Mouse (Mus musculus) layer of hippocampus, adult 9-11 months (tissue): ENCODE measurements at regions not wholly inside any gene's neighbourhood (a gene's known extent, or its start where the extent isn't known, plus 50 kb on each side); places are given as distances from the start of the nearest gene placed in this dataset.

Experiments used
- DNase-seq: peaks from one replicate; pipeline ENCODE4 v3.0.0; 2022

DNA sequence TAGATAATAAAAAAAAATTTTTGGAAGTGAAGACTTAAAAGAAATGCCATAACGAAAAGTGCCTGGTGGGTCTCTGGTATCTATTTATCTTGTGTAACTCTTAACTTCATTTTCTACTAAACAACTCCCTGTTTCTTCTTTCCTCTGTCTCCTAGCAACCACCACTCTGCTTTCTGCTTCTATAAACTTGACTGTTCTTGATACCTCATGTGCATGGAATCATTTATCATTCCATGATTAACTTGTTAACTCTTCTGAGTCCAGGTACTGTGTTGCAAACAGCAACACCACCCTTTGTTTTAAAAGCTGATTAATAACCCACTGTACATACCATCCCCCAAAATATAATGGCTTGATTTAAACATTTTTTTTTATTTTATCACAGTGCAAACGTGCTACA is 325.0 kb downstream of the Mettl4 start:
- no peak for DNase-seq

DNA sequence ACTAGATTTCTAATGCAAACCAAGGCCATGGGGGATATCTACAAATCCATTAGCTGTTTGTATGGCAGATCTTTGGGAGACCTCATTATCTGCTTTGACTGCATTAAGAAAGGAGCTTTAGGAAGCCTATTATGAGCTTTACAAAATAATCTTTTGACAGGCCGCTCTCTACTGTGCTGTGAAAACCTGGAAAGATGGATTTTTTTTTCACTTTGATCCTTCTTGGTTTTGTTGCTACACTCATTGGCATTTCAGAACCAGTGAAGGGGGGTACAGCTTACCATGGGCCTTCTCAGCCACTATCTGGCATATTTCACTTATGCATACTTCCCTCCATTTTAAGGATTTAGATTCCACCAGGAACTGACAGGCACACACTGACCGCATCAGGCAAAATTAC is 366.8 kb downstream of the Mettl4 start:
- no peak for DNase-seq

DNA sequence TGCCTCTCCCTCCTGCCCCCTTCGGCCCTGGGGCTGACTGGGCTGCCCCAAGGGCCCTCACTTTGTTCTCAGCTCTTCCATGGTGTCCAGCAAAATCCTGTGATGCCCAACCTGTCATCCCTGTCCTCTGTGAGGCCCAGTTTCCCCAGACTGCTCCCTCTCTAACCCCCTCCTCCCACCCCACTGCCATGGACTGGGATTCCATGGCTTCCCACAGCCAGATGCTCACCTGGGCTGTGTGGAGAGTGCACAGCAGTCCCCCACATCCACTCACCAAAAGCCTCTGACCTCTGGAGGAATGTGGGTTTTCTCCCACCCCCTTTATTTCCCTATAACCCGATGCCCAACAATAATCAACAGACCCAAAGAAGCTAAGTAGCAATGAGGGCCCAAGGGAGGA is 414.1 kb downstream of the Mettl4 start:
- DNase-seq, result no peak

DNA sequence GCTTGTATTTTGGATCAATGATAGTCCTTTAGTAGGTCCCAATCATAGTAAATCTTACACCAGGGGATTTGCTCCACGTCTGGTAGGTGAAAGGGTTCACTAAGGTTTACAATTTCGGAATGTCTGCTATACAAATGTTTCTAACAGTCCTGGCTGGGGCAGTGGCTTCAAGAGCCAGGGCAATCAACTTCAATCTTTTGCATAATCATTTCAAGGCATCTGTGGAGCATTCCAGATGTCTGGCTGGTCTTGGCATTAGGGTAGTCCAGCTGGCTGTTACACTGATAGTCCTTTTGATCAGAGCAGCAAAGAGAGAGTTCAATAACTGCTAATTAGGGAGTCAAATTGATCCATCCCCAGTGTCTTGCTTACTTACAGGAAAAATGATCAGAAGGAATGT is 423.6 kb downstream of the Mettl4 start:
- DNase-seq, result no peak

DNA sequence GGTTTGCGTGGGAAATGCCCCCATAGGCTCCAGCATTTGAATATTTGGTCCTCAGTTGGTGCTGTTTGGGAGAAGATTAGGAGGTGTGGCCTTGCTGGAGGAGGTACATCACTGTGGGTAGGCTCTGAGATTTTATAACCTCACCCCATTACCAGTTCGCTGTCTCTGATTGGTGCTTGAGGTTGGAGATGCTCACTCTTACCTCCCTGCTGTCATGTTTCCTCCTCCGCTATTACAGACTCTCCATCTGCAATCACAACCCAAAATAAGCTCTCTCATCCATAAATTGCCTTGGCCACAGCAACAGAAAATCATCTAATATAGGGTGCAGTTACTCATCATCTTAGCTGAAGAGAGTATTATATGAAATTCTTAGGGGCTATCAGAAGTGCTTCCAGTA is 458.6 kb downstream of the Mettl4 start:
- DNase-seq, result no peak

DNA sequence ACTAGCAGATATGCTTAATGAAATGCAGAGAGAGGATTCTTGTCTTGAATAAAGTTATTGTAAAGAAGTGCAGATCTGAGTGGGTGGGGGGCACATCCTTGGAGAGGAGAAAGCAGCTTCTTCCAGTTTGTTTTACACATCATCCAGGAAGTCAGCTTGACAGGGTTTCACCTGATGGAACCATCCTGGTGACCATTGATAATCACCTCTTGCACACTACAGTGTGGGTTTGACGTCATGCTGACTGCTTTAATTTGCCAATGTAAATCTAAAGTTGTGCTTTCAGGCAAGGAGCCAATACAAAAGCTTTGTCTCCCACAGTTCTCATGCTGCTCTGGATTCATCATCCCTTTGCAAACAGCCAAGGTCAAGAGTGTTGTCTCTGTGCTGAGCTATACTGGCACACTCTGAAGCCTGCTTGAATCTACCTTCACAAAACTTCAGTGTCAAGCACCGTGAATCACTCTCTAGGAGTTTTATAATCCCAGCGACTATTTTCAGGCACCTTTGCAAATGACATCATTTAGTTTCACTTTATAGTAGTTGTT is 462.1 kb downstream of the Mettl4 start:
- DNase-seq, result no peak

DNA sequence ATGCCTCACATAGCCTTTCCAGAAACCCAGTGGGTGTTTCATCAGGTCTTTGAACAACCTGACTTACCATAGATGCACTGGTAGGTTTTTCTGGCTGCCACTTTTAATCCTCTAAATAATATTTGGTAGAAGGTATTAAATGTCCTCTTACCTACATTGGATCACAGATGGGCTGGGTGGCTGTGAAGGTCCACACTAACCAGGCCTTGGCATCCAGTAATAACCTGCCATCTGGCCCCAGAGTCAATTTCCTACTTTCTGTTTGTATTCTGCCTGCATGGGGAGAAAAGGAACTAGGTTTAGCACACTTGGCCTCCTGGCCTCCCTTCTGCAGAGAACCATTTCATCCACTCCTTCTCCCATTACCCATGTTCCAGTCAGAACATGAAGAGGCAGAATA is 473.0 kb downstream of the Mettl4 start:
- DNase-seq, result no peak

DNA sequence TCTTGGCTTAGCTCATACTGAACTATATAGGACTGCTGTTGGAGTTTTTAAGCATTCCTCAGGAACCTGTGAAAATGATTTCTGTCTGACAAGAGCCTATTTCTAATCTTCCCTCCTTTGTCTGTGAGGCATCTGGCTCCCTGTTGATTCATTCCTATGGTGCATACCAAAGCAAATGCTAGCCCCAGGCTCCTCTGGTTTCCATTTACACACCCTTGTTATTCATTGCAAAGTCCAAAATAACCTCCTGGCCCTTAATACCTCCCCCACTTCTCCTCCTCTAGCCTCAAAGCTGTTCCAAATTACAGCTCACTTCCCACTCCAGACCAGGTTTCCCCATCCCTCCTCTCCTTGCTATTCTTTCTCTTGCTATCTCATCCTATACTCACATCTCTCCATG is 480.1 kb downstream of the Mettl4 start:
- DNase-seq, result no peak

DNA sequence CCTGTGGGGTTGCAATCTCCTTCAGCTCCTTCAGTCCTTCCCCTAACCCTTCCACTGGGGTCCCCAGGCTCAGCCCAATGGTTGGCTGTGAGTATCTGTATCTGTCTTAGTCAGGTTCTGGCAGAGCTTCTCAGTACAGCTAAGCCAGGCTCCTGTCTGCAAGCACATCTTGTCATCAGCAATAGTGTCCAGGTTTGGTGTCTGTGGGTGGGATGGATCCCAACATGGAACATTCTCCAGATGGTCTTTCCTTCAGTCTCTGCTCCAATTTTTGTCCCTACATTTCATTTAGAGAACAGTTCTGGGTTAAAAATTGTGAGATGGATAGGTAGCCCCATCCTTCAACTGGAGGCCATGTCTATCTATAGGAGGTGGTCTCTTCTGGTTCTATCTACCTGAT is 494.2 kb downstream of the Mettl4 start:
- peak; percentile 15 for DNase-seq

DNA sequence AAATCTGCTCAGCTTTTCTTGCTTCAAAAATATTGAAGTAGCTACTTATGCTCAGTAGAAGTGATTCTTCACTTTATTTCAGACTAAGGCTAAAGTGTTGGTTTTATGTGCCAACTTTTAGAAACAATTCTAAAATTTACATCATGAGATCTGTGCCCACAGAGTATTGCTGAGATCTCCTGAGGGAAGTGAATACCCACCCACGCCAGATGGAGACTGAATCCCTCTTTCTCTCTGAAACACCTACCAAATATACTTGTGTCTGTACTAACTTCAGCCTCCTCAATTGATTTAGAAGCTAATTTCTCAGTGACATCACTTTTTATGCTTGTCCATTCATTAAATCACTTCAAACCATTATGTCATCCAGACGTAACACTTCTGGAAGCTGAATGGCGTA is 495.0 kb downstream of the Mettl4 start:
- no peak for DNase-seq

DNA sequence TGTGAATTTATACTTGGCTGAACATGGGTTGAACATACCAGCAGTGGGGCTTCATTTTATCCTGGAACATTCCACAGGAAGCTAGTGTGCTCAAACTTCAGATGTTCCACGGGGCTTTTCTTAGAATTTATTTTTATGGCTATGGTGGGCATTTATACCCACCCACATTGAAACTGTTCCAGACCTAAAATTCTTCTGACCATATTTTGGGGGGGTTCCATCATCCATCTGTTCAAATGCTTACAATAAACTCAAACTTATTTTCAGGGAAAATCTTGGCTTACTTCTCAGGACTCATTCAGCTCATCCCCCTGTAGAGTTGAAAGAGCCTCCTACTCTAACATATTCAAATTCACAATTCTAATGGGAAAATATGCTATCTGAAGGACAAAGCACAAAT is 506.0 kb downstream of the Mettl4 start:
- no peak for DNase-seq

DNA sequence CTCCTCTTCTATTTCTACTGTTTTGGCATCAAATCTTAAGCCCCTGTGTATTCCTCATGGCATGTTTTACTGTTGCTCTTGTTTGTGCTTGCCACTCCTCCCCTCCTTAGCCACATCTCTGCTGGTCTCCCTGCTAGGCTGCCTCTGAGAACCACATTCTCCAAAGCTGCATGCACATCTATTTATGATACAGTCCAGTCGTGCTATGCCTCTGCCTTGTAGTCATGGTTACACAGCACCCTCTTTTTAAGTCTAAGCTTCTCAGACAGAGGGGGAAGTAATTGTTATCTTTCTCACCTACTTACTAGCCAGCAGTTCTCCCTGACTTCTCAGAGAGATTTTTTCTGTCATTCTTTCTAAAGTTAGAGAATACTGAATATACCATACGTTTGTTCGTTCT is 523.7 kb downstream of the Mettl4 start:
- no peak for DNase-seq
